Mouse (Mus musculus): ENCODE data around the gene Ccr10.
A peak's percentile ranks its signal among the peaks of the same experiment; 100 is the strongest.
"Not testable (repeated sequence)": the region's sequence is repeated elsewhere in the genome, so short reads cannot be mapped to it uniquely, and the experiment has no call there.

Ccr10 gene

GRCm38 (mm10) chr11:101170354-101170810 is 4.9 kb downstream of the Ccr10 start, which contains the start of gene Cntnap1:
TSS of gene Cntnap1 (plus strand) at chr11:101170523.
- peak; percentile 59 for DNase-seq

- DNase-seq, result no peak
Observed at GRCm38 (mm10) chr11:101169301-101170107, 5.7 kb downstream of the Ccr10 start.

GRCm38 (mm10) chr11:101168301-101168980 is 6.8 kb downstream of the Ccr10 start:
- DNase-seq, result no peak

- no peak for DNase-seq
Observed at GRCm38 (mm10) chr11:101167963-101168300, 7.3 kb downstream of the Ccr10 start.

GRCm38 (mm10) chr11:101167211-101167962 is 7.9 kb downstream of the Ccr10 start:
- DNase-seq, result no peak

GRCm38 (mm10) chr11:101166357-101166756 is 8.9 kb downstream of the Ccr10 start:
- no peak for DNase-seq

GRCm38 (mm10) chr11:101164677-101165580 is 10.3 kb downstream of the Ccr10 start:
- no peak for DNase-seq

GRCm38 (mm10) chr11:101164351-101164665 is 10.9 kb downstream of the Ccr10 start:
- DNase-seq, result no peak

- DNase-seq, result peak; percentile 63
Observed at GRCm38 (mm10) chr11:101163476-101164350, 11.5 kb downstream of the Ccr10 start.

- DNase-seq, result peak; percentile 78
Observed at GRCm38 (mm10) chr11:101162772-101163171, 12.5 kb downstream of the Ccr10 start.

- DNase-seq, result no peak
Observed at GRCm38 (mm10) chr11:101162301-101162700, 12.9 kb downstream of the Ccr10 start.

GRCm38 (mm10) chr11:101161551-101161950 is 13.7 kb downstream of the Ccr10 start:
- DNase-seq, result no peak

- DNase-seq, result not testable (repeated sequence)
Observed at GRCm38 (mm10) chr11:101160981-101161505, 14.2 kb downstream of the Ccr10 start.

- not testable (repeated sequence) for DNase-seq
Observed at GRCm38 (mm10) chr11:101160151-101160550, 15.1 kb downstream of the Ccr10 start.

GRCm38 (mm10) chr11:101155728-101156371 is 19.4 kb downstream of the Ccr10 start, which contains the start of gene Tubg2:
TSS of gene Tubg2 (plus strand) at chr11:101155907.
- DNase-seq, result no peak

- no peak for DNase-seq
Observed at GRCm38 (mm10) chr11:101155151-101155550, 20.1 kb downstream of the Ccr10 start.

GRCm38 (mm10) chr11:101154648-101155047 is 20.6 kb downstream of the Ccr10 start:
- DNase-seq, result no peak

GRCm38 (mm10) chr11:101152825-101153224 is 22.4 kb downstream of the Ccr10 start:
- no peak for DNase-seq

- no peak for DNase-seq
Observed at GRCm38 (mm10) chr11:101151063-101151462, 24.2 kb downstream of the Ccr10 start.

Measured in kidney, adult 11 months (tissue).